Mouse (Mus musculus): ENCODE results near the gene Mroh2a.

GRCm38 (mm10) chr1:88284946-88285320, 58.1 kb downstream of the Mroh2a start:
- TF ChIP-seq CTCF (IDR thresholded peaks at IDR 0.05; ENCODE audit: borderline replicate concordance, control insufficient read depth, extremely low read depth, insufficient read depth, low read length, poor library complexity) (no peak), POLR2A (IDR thresholded peaks at IDR 0.05; ENCODE audit: control insufficient read depth, extremely low read depth, insufficient read depth, low read length, poor library complexity) (no peak)

All from thymus, adult 2 months (tissue).